Mouse (Mus musculus) limb, embryonic 12.5 days (tissue): ENCODE measurements at regions not wholly inside any gene's neighbourhood (a gene's known extent, or its start where the extent isn't known, plus 50 kb on each side); places are given as distances from the start of the nearest gene placed in this dataset.

Experiments used
- ATAC-seq: fragments of 200-750 bp; cut with Nextera tagmentation; 2 replicates; pipeline ENCODE4 v1.8.0; 2017; ENCODE audit warnings: low read depth, moderate TSS enrichment; ENCODE audit not compliant: insufficient number of reproducible peaks, insufficient read depth, low FRiP score, low TSS enrichment
- H3K27ac ChIP-seq: fragments of 300-500 bp; sonication (generic); 2 replicates; pipeline ENCODE4 v1.5.1; 2016; ENCODE audit warnings: mild to moderate bottlenecking, moderate library complexity
- H3K27me3 ChIP-seq: fragments of 300-500 bp; sonication (generic); 2 replicates; pipeline ENCODE4 v1.6.1; 2016; ENCODE audit warnings: mild to moderate bottlenecking, moderate library complexity
- H3K36me3 ChIP-seq: fragments of 300-500 bp; sonication (generic); 2 replicates; pipeline ENCODE4 v1.6.1; 2016; ENCODE audit warnings: mild to moderate bottlenecking, moderate library complexity
- H3K4me1 ChIP-seq: fragments of 300-500 bp; sonication (generic); replicated peaks from 2 replicates; pipeline ENCODE4 v1.6.1; 2016
- H3K4me2 ChIP-seq: fragments of 300-500 bp; sonication (generic); 2 replicates; pipeline ENCODE4 v1.6.1; 2016; ENCODE audit warnings: mild to moderate bottlenecking, moderate library complexity
- H3K4me3 ChIP-seq: fragments of 300-500 bp; sonication (generic); replicated peaks from 2 replicates; pipeline ENCODE4 v1.5.1; 2016; ENCODE audit warnings: mild to moderate bottlenecking
- H3K9ac ChIP-seq: fragments of 300-500 bp; sonication (generic); replicated peaks from 2 replicates; pipeline ENCODE4 v1.6.1; 2016; ENCODE audit warnings: mild to moderate bottlenecking, moderate library complexity
- H3K9me3 ChIP-seq: fragments of 300-500 bp; sonication (generic); 2 replicates; pipeline ENCODE4 v1.6.1; 2016; ENCODE audit warnings: mild to moderate bottlenecking, moderate library complexity
- WGBS: fragments of 180-500 bp; shearing (Covaris S2); methylation state at CpG from one replicate; pipeline ENCODE4 v1.1.7; 2016; 5-methylcytosine and 5-hydroxymethylcytosine counted together

DNA sequence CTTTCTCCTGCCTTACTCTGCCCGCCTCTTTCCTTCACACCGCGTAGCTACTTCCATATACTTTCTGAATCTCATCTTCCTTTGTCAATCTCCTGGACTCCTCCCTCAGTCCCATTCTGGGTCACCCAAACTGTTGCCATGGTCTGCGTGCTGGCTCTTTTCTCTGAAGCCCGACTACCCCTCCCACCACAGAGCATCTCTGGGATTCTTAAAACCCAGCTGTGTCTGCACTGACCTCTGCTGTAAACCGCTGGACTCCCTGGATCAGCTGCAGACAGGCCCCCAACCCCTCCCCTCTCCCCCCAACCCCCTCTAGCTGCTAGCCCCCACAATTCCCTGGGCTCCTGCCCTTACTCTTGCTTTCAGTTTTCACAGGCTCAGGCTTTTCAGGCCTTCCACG lies 136.4 kb downstream of the Fam43a start:
- no peak overlapping the region for H3K4me2 ChIP-seq
- H3K9ac ChIP-seq, result no peak overlapping the region
- H3K4me3 ChIP-seq, result no peak overlapping the region
- peaks cover 57% of the 10 kb centered on the region for H3K4me1 ChIP-seq
- no peaks in the 10 kb centered on the region for H3K27me3 ChIP-seq
- WGBS, result 37% methylated on average over 7 of the region's 7 CpGs
- no peaks in the 10 kb centered on the region for H3K36me3 ChIP-seq
- H3K27ac ChIP-seq, result 0 out of 2 replicates have a peak overlapping the region, but pooled peaks have one; percentile 17
- ATAC-seq, result no peak; the same call in 1 of the 2 replicates
- no peaks in the 10 kb centered on the region for H3K9me3 ChIP-seq

DNA sequence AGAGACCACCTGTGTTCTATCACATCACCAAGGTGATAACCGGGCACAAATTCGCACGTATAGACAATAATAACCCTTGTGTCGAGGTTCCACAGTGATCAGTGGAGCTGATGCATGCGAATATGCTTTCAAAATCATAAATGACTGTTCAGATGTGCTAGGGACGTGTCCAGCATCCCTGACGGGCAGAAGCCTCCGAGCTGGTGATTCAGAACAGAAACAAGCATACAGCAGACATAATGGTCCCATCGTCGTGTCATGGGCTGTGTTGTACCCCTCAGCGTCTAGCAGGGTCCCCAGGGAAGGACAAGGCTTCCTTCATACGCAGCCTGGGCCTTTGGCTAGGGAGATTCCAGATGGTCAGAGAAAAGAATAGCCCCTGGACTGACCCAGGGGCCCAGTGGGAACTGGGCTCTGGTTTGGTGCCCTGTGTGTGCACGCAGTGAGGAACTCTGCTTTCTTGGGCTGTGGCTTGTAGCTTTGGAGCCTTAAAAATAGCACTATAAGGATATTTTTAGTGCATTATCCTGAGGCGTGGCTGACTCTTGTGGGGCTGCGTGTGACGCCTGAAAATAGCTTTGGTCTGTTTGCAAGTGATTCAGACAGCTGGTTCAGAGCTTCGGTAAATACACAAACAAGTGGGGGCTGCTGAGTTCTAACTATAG lies 137.3 kb downstream of the Fam43a start:
- WGBS, result 61% methylated on average over 17 of the region's 17 CpGs
- H3K9me3 ChIP-seq, result no peaks in the 10 kb centered on the region
- H3K27ac ChIP-seq, result no peak overlapping the region
- H3K27me3 ChIP-seq, result no peaks in the 10 kb centered on the region; the same call in 1 of the 2 replicates
- H3K4me3 ChIP-seq, result no peak overlapping the region
- H3K9ac ChIP-seq, result no peak overlapping the region
- H3K4me2 ChIP-seq, result no peak overlapping the region
- H3K36me3 ChIP-seq, result no peaks in the 10 kb centered on the region
- ATAC-seq, result no peak
- peaks cover 57% of the 10 kb centered on the region for H3K4me1 ChIP-seq

DNA sequence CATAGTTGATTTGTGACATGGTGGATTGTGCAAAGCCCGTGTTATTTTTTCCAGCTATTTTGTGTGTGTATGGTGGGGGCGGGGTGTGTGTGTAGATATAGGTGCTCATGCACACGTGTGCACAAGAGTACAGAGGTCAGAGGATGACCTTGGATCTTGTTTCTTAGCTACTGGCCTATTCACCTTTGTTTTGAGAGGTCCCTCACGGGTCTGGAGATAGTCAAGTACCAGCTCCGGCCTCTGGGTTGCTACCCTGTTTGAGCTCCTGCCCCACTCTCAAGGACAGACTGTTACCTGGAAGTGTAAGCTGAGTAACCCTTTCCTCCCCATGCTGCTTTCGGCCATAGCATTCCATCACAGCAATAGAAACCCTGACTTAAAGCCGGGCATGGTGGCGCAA lies 138.0 kb downstream of the Fam43a start:
- Histone ChIP-seq H3K4me1 (peaks cover 60% of the 10 kb centered on the region), H3K4me2 (no peak overlapping the region)
- ATAC-seq, result no peak

DNA sequence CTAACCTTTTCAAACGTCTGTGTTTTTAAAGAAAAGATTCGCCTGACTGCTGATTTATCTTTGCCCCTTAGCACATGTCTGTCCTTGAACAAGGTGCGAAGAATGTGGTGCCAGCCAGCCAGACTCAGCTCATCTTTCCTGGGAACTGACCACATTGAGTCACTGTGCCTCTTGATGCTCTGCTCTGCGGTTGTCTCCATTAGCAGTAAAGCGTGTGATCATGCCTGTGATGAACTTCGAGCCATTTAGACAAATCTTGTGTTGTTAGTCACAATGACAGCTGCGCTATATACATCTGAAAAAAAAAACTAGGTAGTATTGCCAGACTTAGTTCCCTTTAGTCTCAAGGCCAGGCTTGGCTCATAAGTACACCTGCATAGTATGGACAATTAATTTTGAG lies 140.1 kb downstream of the Fam43a start:
- no peak overlapping the region for H3K4me2 ChIP-seq
- H3K4me1 ChIP-seq, result peaks cover 62% of the 10 kb centered on the region
- no peaks in the 10 kb centered on the region; the same call in 1 of the 2 replicates for H3K27me3 ChIP-seq
- ATAC-seq, result no peak
- no peak overlapping the region for H3K4me3 ChIP-seq
- no peak overlapping the region for H3K27ac ChIP-seq
- H3K9ac ChIP-seq, result no peak overlapping the region
- H3K36me3 ChIP-seq, result no peaks in the 10 kb centered on the region
- H3K9me3 ChIP-seq, result no peaks in the 10 kb centered on the region
- WGBS, result 60% methylated on average over 7 of the region's 7 CpGs

More for the DNA sequence above, 138.0 kb downstream of the Fam43a start:
- no peak overlapping the region for H3K27ac ChIP-seq
- no peak overlapping the region for H3K4me3 ChIP-seq
- H3K9ac ChIP-seq, result no peak overlapping the region
- no peaks in the 10 kb centered on the region for H3K9me3 ChIP-seq
- no peaks in the 10 kb centered on the region for H3K36me3 ChIP-seq
- no peaks in the 10 kb centered on the region; the same call in 1 of the 2 replicates for H3K27me3 ChIP-seq
- 70% methylated on average over 8 of the region's 8 CpGs for WGBS

GRCm38 (mm10) chr16:30741192-30741591 lies 141.7 kb downstream of the Fam43a start:
- Histone ChIP-seq H3K4me2 (no peak overlapping the region), H3K9me3 (no peaks in the 10 kb centered on the region), H3K4me3 (no peak overlapping the region), H3K27ac (no peak overlapping the region), H3K4me1 (peaks cover 60% of the 10 kb centered on the region), H3K9ac (no peak overlapping the region), H3K36me3 (no peaks in the 10 kb centered on the region), H3K27me3 (no peaks in the 10 kb centered on the region; the same call in 1 of the 2 replicates)
- WGBS, result 91% methylated on average over 1 of the region's 1 CpGs
- no peak for ATAC-seq

DNA sequence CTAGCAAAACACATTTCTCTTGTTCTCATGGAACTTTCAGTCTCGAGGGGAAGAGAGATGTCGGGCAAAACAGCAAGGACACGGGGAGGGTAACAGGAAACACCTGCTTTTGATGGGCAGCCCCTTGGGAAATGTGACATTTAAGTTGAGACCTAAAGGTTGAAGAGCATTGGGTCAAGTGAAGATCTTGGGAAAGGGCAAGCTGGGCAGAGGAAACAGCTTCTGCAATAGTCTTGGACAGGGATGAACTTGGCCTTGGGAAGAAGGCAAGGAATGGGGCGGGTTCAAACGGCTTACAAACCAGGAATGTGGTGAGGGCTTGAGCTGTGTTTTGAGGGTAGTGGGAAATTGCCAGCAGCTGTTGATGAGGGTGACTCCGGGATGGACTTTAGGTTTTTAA lies 143.0 kb downstream of the Fam43a start:
- no peak overlapping the region for H3K4me3 ChIP-seq
- H3K27ac ChIP-seq, result no peak overlapping the region
- H3K4me1 ChIP-seq, result peaks cover 53% of the 10 kb centered on the region
- H3K4me2 ChIP-seq, result no peak overlapping the region
- H3K36me3 ChIP-seq, result no peaks in the 10 kb centered on the region
- WGBS, result 58% methylated on average over 6 of the region's 6 CpGs
- no peak for ATAC-seq
- H3K9me3 ChIP-seq, result no peaks in the 10 kb centered on the region
- no peak overlapping the region for H3K9ac ChIP-seq
- H3K27me3 ChIP-seq, result no peaks in the 10 kb centered on the region; the same call in 1 of the 2 replicates

DNA sequence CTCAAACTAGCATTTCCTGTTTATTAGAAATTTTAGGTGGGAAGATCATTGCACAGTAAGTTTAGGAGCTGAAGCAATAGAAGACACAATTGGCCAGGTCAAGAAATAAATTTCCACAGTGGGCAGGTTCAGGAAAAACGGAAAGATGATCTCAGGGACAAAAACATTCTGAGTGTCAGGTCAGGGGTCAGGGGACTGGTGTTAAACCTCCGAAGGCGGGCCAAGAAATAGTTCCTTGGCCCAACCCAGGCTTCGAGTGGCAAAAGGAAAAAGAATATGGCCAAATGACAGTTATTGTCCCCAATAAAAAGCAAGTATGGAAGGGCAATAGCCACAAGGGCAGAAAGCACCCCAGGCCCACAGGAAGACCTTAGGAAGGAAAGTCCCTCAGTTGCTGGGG lies 144.0 kb downstream of the Fam43a start:
- H3K27ac ChIP-seq, result no peak overlapping the region
- H3K36me3 ChIP-seq, result no peaks in the 10 kb centered on the region
- no peaks in the 10 kb centered on the region for H3K9me3 ChIP-seq
- no peak overlapping the region for H3K4me3 ChIP-seq
- no peaks in the 10 kb centered on the region; the same call in 1 of the 2 replicates for H3K27me3 ChIP-seq
- no peak overlapping the region for H3K4me2 ChIP-seq
- WGBS, result 61% methylated on average over 4 of the region's 4 CpGs
- H3K4me1 ChIP-seq, result peaks cover 46% of the 10 kb centered on the region
- ATAC-seq, result no peak
- no peak overlapping the region for H3K9ac ChIP-seq

GRCm38 (mm10) chr16:30744237-30744636 lies 144.7 kb downstream of the Fam43a start:
- H3K36me3 ChIP-seq, result no peaks in the 10 kb centered on the region
- no peak overlapping the region for H3K27ac ChIP-seq
- no peak overlapping the region for H3K9ac ChIP-seq
- H3K4me1 ChIP-seq, result peaks cover 39% of the 10 kb centered on the region
- no peak overlapping the region for H3K4me3 ChIP-seq
- no peaks in the 10 kb centered on the region for H3K9me3 ChIP-seq
- no peak for ATAC-seq
- no peak overlapping the region for H3K4me2 ChIP-seq
- H3K27me3 ChIP-seq, result no peaks in the 10 kb centered on the region; the same call in 1 of the 2 replicates
- WGBS, result 63% methylated on average over 7 of the region's 7 CpGs

DNA sequence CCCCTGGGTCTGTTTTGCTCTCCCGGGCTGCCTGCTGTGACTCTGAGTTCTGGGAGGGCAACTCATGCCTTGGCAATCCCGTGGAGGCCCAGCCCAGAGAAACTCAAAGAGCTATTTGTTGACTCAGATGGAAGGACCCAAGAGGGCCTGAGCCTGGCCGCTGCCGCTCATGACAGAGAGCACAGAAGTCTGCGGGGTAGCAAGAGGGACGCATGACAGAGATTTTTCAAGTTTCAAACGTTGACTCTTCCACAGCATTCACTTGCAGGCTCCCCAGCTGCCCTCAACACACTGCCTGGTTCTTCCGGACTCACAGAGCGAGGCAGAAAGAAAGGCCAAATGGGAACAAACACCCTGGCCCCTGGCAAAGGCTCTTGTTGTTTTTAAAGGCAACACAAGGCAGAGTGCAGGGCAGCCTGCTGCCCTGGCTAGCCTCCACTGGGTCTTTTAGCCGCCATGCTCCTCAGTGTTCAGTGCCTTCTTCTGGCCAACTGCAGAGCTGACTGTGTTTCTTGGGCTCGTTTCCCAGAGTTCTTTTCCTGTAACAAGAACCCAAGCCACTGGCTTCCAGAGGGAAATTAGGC lies 146.2 kb downstream of the Fam43a start:
- 39% methylated on average over 11 of the region's 11 CpGs for WGBS
- Histone ChIP-seq H3K9me3 (no peaks in the 10 kb centered on the region), H3K27ac (peak overlapping the region; percentile 62; the same call in 1 of the 2 replicates), H3K9ac (no peak overlapping the region), H3K36me3 (no peaks in the 10 kb centered on the region), H3K4me1 (peaks cover 30% of the 10 kb centered on the region), H3K27me3 (no peaks in the 10 kb centered on the region; the same call in 1 of the 2 replicates), H3K4me3 (no peak overlapping the region), H3K4me2 (no peak overlapping the region)
- no peak for ATAC-seq

- Histone ChIP-seq H3K4me2 (no peak overlapping the region), H3K27ac (no peak overlapping the region), H3K4me1 (peaks cover 29% of the 10 kb centered on the region), H3K27me3 (no peaks in the 10 kb centered on the region; the same call in 1 of the 2 replicates), H3K36me3 (no peaks in the 10 kb centered on the region), H3K4me3 (no peak overlapping the region), H3K9ac (no peak overlapping the region), H3K9me3 (no peaks in the 10 kb centered on the region)
- WGBS, result 37% methylated on average over 8 of the region's 8 CpGs
- no peak for ATAC-seq
Measured at GRCm38 (mm10) chr16:30746211-30746610, 146.7 kb downstream of the Fam43a start.

DNA sequence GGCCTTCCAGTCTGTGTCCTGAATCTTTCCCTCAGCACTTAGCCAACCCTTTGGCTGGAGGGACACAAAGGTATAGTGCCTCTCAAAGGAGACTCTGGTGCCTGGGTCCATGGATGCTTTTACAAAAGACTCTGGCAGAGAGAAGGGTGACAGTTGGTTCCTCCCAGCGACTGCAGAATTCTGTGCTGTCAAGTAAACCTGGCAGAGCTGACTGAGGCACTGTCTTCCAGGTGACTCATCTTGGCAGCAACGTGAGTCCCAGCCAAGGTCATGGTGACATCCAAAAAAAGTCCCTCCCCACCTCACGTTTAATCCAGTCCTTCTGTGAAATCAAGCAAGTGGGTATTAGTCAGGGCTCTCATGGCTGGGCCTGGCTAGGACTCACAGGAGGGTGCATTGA lies 150.3 kb downstream of the Fam43a start:
- peaks cover 37% of the 10 kb centered on the region for H3K4me1 ChIP-seq
- WGBS, result 70% methylated on average over 3 of the region's 3 CpGs
- no peaks in the 10 kb centered on the region; the same call in 1 of the 2 replicates for H3K27me3 ChIP-seq

More for the DNA sequence above, 150.3 kb downstream of the Fam43a start:
- H3K4me2 ChIP-seq, result no peak overlapping the region
- ATAC-seq, result no peak
- no peak overlapping the region for H3K9ac ChIP-seq
- H3K4me3 ChIP-seq, result no peak overlapping the region
- H3K9me3 ChIP-seq, result no peaks in the 10 kb centered on the region
- H3K27ac ChIP-seq, result no peak overlapping the region
- H3K36me3 ChIP-seq, result no peaks in the 10 kb centered on the region
